Mouse (Mus musculus): ENCODE data around the gene Pick1. TPM values are rescaled to one million over a fixed set of nuclear protein-coding genes. Genes with fewer than 3 reads are reported as not detected.
A peak's percentile ranks its signal among the peaks of the same experiment; 100 is the strongest.

Pick1 gene
- polyA plus RNA-seq, 1 experiment from 2014 or later: 31.8 TPM

DNA sequence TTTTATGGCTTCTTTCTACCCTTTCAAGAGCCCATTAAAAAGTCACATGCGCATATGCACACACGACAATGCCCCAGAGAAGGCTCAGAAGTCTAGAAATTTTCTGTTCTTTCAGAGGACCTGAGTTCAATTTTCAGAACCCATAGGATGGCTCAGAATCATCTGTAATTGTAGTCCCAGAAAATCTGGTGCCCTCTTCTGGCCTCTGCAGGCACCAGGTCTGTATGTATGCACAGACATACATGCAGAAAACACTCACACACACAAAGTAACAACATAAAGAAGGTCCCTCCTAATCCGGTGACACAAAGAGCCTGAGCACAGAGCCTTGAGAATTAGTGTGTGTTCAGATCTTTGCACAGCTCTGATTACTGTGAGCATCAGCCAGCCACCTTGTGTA lies 61.4 kb downstream of the Pick1 start:
- no peak for DNase-seq (ENCODE audit: low spot score)
- no peaks in the 10 kb centered on the region for H3K27me3 ChIP-seq (ENCODE audit: insufficient read depth, low read length)
- no peaks in the 10 kb centered on the region for H3K4me1 ChIP-seq (replicated peaks; ENCODE audit: insufficient read depth, low read length)
- H3K4me2 ChIP-seq (ENCODE audit: low read length): no peak overlapping the region
- H3K27ac ChIP-seq: no peak overlapping the region
- 59% methylated on average over 3 of the region's 3 CpGs for WGBS
- H3K9me3 ChIP-seq (replicated peaks; ENCODE audit: low read length): no peaks in the 10 kb centered on the region
- no peak overlapping the region for H3K4me3 ChIP-seq (replicated peaks; ENCODE audit: low read depth, low read length)
- no peak for ATAC-seq (replicated peaks; ENCODE audit: low FRiP score, low read depth)
- TF ChIP-seq CTCF (IDR thresholded peaks at IDR 0.05; ENCODE audit: low read depth): peak; percentile 53
- H3K36me3 ChIP-seq (ENCODE audit: insufficient read depth, low read length): 0 out of 2 replicates have a peak, but pooled peaks cover 4% of the 10 kb centered on the region
- no peak overlapping the region for H3K9ac ChIP-seq (ENCODE audit: low read depth, low read length)

DNA sequence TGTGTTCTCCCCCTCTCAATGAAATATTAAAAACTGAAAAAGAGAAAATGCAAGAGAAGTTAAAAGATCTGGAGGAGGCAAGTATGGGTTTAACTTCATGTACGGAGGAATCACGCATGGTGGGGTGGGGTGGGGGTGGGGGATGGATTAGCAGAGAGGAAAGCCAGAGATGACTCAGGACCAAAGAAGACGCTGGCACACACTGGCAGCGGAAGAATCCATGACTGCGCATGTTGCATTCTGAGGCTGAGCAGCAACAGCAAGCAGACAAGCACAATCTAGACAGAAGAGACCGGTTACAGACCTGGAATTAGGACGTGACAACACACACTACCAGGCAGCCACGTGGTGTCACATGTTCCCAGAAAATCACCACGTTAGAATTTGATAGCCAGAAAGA lies 63.8 kb downstream of the Pick1 start:
- Histone ChIP-seq H3K27ac (no peak overlapping the region), H3K27me3 (ENCODE audit: insufficient read depth, low read length) (no peaks in the 10 kb centered on the region), H3K4me1 (replicated peaks; ENCODE audit: insufficient read depth, low read length) (no peaks in the 10 kb centered on the region), H3K9me3 (replicated peaks; ENCODE audit: low read length) (no peaks in the 10 kb centered on the region), H3K4me3 (replicated peaks; ENCODE audit: low read depth, low read length) (no peak overlapping the region), H3K9ac (ENCODE audit: low read depth, low read length) (no peak overlapping the region), H3K4me2 (ENCODE audit: low read length) (no peak overlapping the region), H3K36me3 (ENCODE audit: insufficient read depth, low read length) (0 out of 2 replicates have a peak, but pooled peaks cover 8% of the 10 kb centered on the region)
- ATAC-seq (replicated peaks; ENCODE audit: low FRiP score, low read depth) (no peak), DNase-seq (ENCODE audit: low spot score) (no peak)
- TF ChIP-seq CTCF (IDR thresholded peaks at IDR 0.05; ENCODE audit: low read depth): no peak
- WGBS: 84% methylated on average over 9 of the region's 9 CpGs

DNA sequence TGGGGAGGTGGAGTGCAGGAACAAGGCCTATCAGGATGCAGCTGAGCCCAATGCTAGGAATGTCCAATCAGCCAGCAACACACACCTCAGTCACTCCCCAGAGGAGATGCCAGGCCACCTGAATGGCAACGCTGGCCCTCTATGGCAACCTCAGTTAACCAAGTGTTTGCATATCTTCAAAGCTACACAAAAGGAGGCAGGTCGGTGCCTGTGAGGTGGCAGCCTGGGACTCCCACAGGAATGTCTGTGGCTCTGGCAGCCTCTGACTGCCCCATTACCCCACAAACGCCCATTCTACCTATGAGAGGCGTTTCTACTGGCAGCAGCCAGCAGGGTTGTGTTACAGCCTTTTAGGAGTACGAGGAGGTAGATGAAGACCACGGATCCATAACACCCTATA lies 69.6 kb downstream of the Pick1 start:
- 0 out of 2 replicates have a peak, but pooled peaks cover 5% of the 10 kb centered on the region for H3K36me3 ChIP-seq (ENCODE audit: insufficient read depth, low read length)
- H3K27me3 ChIP-seq (ENCODE audit: insufficient read depth, low read length): no peaks in the 10 kb centered on the region
- H3K4me1 ChIP-seq (replicated peaks; ENCODE audit: insufficient read depth, low read length): no peaks in the 10 kb centered on the region
- no peak overlapping the region for H3K4me3 ChIP-seq (replicated peaks; ENCODE audit: low read depth, low read length)
- H3K27ac ChIP-seq: no peak overlapping the region
- DNase-seq (ENCODE audit: low spot score) (no peak), ATAC-seq (replicated peaks; ENCODE audit: low FRiP score, low read depth) (no peak)
- TF ChIP-seq CTCF (IDR thresholded peaks at IDR 0.05; ENCODE audit: low read depth): no peak
- H3K9ac ChIP-seq (ENCODE audit: low read depth, low read length): no peak overlapping the region
- H3K4me2 ChIP-seq (ENCODE audit: low read length): no peak overlapping the region
- no peaks in the 10 kb centered on the region for H3K9me3 ChIP-seq (replicated peaks; ENCODE audit: low read length)
- 75% methylated on average over 6 of the region's 6 CpGs for WGBS

Other genes starting within 250 kb of the Pick1 start
- gene H1f0, start 200.7 kb upstream of the Pick1 start, polyA plus RNA-seq (2015; fragmentation: Nextera tagmentation; extraction: Ambion mirVana): 522 and 524 TPM in 2 replicates
- 0.13 and 0.24 TPM in 2 replicates for gene Galr3, start 187.3 kb upstream of the Pick1 start, polyA plus RNA-seq (2015; fragmentation: Nextera tagmentation; extraction: Ambion mirVana)
- 42.5 and 42.6 TPM in 2 replicates for gene Ankrd54, start 166.3 kb upstream of the Pick1 start, polyA plus RNA-seq (2015; fragmentation: Nextera tagmentation; extraction: Ambion mirVana)
- gene Eif3l, start 154.0 kb upstream of the Pick1 start, polyA plus RNA-seq (2015; fragmentation: Nextera tagmentation; extraction: Ambion mirVana): 199 and 218 TPM in 2 replicates
- 5.9 and 6.6 TPM in 2 replicates for gene Micall1, start 120.3 kb upstream of the Pick1 start, polyA plus RNA-seq (2015; fragmentation: Nextera tagmentation; extraction: Ambion mirVana)
- 314 and 321 TPM in 2 replicates for gene Polr2f, start 88.2 kb upstream of the Pick1 start, polyA plus RNA-seq (2015; fragmentation: Nextera tagmentation; extraction: Ambion mirVana)
- 12.9 and 15.2 TPM in 2 replicates for gene 1700088E04Rik, start 87.9 kb upstream of the Pick1 start, polyA plus RNA-seq (2015; fragmentation: Nextera tagmentation; extraction: Ambion mirVana)
- 0.23 and 0.25 TPM in 2 replicates for gene Sox10, start 63.9 kb upstream of the Pick1 start, polyA plus RNA-seq (2015; fragmentation: Nextera tagmentation; extraction: Ambion mirVana)
- gene Gm49486, start 218 bp downstream of the Pick1 start, polyA plus RNA-seq (2015; fragmentation: Nextera tagmentation; extraction: Ambion mirVana): 0.33 and 0.42 TPM in 2 replicates
- 0.23 TPM in 1 of 2 replicates, not detected in the other for gene Slc16a8, start 25.6 kb downstream of the Pick1 start, polyA plus RNA-seq (2015; fragmentation: Nextera tagmentation; extraction: Ambion mirVana)
- gene Baiap2l2, start 56.4 kb downstream of the Pick1 start, polyA plus RNA-seq (2015; fragmentation: Nextera tagmentation; extraction: Ambion mirVana): 23.9 and 25.0 TPM in 2 replicates
- 10.7 and 12.2 TPM in 2 replicates for gene Pla2g6, start 99.2 kb downstream of the Pick1 start, polyA plus RNA-seq (2015; fragmentation: Nextera tagmentation; extraction: Ambion mirVana)
- 6.9 and 7.3 TPM in 2 replicates for gene Maff, start 117.4 kb downstream of the Pick1 start, polyA plus RNA-seq (2015; fragmentation: Nextera tagmentation; extraction: Ambion mirVana)
- gene Tmem184b, start 174.4 kb downstream of the Pick1 start, polyA plus RNA-seq (2015; fragmentation: Nextera tagmentation; extraction: Ambion mirVana): 44.4 and 47.5 TPM in 2 replicates
- gene Csnk1e, start 226.4 kb downstream of the Pick1 start, polyA plus RNA-seq (2015; fragmentation: Nextera tagmentation; extraction: Ambion mirVana): 50.9 and 53.9 TPM in 2 replicates

All from kidney, postnatal 0 days (tissue).